Mouse (Mus musculus) cerebellum, postnatal 25 days (tissue): ENCODE measurements around the gene Il5.
A peak's percentile ranks its signal among the peaks of the same experiment; 100 is the strongest.

ENCODE experiments used
- DNase-seq, 2 experiments: peaks; one replicate each; pipeline ENCODE4 v3.0.0; 2021; ENCODE audit warnings: mixed read lengths in 2 of 2

Il5 gene

GRCm38 (mm10) chr11:53720715-53721114 is at the start of gene Il5:
Gene Il5 (plus strand): TSS chr11:53720794.
- no peak for DNase-seq

GRCm38 (mm10) chr11:53671414-53671813 is 49.2 kb upstream of the Il5 start:
- DNase-seq: no peak

GRCm38 (mm10) chr11:53680141-53680540 is 40.5 kb upstream of the Il5 start:
- no peak for DNase-seq

GRCm38 (mm10) chr11:53681686-53682085 is 38.9 kb upstream of the Il5 start:
- DNase-seq: no peak

GRCm38 (mm10) chr11:53682170-53682569 is 38.4 kb upstream of the Il5 start:
- no peak for DNase-seq

- DNase-seq: no peak
Observed at GRCm38 (mm10) chr11:53682994-53683530, 37.5 kb upstream of the Il5 start.

DNA sequence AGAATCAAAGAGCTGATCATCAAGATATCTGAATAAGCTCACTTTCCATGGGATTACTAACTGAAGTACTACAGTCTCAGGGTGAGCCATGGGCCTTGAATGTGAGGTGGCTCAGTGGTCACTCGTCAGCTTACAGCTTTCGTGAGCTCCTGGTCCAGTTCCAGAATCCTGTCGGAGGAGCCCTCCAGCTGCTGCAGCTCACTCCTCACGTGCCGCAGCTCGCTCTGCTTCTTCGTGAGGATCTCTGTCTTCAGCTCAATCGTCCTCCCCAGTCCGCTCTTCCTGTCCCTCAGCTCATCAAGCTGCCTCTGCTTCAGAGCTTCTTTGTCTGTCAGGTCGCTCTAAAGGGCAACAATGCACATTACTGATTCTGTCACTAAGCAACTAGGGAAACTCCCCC is 28.6 kb upstream of the Il5 start:
- no peak for DNase-seq

GRCm38 (mm10) chr11:53698521-53698920 is 22.1 kb upstream of the Il5 start:
- no peak for DNase-seq

- no peak for DNase-seq
Observed at GRCm38 (mm10) chr11:53699351-53699750, 21.2 kb upstream of the Il5 start.

DNA sequence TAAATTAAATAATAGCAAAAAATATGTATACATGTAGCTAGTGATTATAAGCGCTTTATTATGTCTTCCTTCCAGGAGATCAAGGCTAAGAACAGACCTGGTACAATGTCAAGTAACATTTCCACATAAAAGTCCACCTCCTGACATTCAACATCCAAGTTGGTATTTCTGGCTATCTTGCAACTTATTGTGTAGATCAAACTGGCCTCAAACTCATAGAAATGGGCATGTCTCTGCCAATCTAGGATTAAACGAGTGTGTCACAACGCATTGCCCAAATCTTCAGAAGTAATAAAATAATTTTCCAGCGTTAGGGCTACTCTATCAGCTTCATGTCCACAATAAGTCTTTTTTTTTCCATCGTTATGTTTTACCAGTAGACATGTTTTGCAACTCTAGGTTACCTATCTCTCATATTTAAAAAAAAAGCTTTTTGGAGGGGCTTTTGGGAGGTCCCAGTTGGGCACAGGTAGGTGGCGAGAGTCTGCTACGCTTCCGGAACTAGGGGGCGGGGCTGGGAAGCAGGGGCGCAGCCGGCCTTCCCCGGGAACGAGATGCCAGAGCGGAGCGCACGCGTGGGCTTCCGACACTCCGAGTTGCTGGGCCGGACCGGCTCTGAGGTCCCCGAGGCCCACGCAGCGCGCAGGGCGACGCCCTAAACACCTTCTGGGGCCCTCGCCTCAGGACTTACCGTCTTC is 14.2 kb upstream of the Il5 start:
- peak in 1 of 2 experiments; percentile 54 for DNase-seq

DNA sequence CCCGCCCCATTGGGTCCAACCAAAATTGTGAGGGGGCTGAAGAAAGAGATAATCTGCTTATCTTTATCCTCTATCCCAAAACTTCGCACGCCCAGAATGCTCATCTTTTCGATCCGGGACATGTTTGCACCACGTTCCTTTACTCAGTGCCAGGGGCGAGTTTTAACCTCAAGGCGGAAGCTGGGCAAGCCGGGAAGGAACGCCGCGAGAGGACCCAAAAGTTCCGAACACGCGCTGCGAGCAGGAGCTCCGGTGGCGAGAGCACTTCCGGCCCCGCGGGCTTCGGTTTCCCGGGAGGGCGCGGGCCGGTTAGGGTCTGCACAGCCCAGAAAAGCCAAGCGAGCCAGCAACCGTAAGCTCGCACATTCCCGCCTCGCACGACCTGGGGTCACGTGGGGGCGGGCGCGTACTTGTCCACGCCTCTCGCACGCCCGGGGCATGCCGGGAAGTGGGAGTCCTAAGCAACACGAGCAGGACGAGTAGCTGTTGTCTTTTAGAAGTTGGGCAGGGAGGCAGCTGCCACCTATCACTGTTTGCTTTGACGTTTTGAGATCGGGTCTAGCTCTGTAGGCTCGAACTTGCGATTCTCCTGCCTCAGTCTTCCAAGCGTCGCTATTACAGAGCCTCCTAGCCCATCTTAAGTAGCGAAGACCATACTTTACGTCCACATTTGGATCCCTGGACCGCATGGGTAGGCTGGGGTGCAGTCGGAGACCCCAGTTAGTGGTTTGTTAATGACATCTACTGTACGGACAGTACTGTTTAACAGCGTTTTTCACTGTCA is 13.5 kb upstream of the Il5 start, which contains the start of gene Rad50:
Gene Rad50, minus strand, starts transcription at position 386 of the 784 bp plus-strand sequence.
- DNase-seq: peak; percentile 88 to 93

DNA sequence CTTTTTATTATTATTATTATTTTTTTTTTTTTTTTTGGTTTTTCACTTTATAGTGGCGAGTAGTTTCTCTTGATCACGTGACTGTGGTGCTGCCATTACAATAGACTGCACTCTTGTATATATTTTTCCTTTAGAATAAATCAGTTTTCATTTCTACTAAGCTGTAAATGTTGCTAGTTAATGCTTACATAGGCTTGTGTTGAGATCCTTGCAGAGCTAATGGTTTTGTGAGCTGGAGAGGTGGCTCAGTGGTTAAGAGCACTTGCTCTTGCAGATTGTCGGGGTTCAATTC is 12.9 kb upstream of the Il5 start:
- DNase-seq: no peak

- no peak for DNase-seq
Observed at GRCm38 (mm10) chr11:53719701-53720100, 893 bp upstream of the Il5 start.

- DNase-seq: no peak
Observed at GRCm38 (mm10) chr11:53731457-53731856, 10.9 kb downstream of the Il5 start.

GRCm38 (mm10) chr11:53732244-53732643 is 11.7 kb downstream of the Il5 start:
- no peak for DNase-seq

- DNase-seq: no peak
Observed at GRCm38 (mm10) chr11:53733824-53734223, 13.2 kb downstream of the Il5 start.

- DNase-seq: no peak
Observed at GRCm38 (mm10) chr11:53734431-53734830, 13.8 kb downstream of the Il5 start.

DNA sequence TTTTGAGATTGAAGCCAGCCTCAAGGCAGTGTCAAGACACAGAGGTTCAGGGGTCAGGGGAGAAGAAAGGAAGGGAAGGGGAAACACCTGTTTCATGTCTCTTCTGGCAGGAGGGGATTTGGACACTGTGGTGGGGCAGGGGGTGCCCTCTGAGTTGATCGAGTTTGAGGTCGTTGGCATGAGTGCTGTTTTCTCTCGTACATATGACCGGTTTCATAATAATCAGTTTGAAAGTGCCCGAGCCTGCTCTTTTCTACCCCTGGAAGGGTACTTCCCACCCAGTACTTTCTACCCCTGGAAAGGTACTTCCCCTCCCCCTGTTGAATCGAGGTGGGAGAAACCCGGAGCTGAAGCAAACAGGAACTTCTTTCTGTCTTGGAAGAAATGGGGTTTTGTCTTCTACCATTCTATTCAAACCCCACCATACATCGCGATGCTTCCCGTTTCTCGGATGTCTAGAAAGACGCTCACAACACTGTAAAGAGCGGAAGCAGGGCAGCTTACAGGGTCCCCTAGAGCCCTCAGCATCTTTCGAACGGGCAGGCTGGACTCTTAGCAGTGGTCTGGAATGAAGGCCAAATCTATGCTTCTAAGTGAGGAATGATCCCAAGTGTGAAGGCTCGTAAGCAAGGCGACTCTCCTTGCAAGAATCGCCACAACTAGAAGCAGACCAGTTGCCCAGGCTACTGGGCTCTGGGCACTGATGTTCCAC is 14.5 kb downstream of the Il5 start:
- no peak for DNase-seq

DNA sequence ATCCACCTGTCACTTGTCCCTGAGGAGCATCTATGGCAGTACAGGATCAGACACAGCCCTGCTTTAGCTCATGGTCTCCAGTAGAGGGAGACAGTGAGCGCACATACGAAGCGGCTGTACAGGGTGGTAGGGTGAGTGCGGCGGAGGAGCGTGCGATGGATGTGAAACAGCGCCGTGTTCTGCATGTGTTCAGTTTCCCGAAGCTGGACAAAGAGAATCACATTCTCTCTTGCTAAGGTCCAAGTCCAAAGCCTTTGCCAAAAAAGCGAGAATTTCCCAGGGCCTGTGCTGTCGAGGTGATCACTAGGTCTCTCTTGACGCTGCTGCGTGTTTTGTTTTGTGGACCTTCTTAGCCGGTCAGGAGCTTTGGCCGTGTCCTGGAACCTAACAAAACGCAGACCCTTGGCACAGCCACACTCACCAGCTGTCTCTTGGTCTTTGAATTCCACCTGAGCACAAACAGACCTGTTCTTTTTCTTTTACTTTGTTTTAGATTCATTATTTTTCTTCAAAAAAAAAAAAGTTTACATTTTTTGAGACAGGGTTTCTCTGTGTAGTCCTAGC is 15.2 kb downstream of the Il5 start:
- DNase-seq: peak; percentile 68 to 79

- DNase-seq: peak; percentile 55 to 68
Observed at GRCm38 (mm10) chr11:53736771-53737572, 16.4 kb downstream of the Il5 start.

GRCm38 (mm10) chr11:53737573-53737946 is 17.0 kb downstream of the Il5 start:
- peak; percentile 50 to 69 for DNase-seq

DNA sequence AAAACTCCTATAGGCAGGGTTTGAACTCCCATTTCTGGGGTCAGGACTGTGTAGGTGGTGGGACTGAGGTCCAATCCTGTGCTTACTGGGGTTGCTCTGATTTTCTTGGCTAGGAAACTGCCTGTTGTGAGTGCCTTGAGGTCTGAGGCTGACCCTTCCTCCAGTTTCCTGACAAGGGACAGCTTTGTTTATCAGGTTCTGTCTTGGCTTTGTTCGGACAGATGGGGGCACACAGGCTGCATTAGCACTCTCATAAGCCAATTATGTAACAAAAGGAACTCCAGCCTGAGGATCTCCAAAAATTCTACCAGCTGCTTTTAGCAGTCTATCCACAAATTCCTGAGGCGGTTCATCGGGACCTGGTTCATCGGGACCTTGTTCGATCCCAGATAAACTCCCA is 21.8 kb downstream of the Il5 start:
- DNase-seq: no peak
